8 mouse cellular contexts compared by ENCODE assay signal in genomic region chr9:13296274-13297121, GRCm38 (mm10). TPM values are rescaled to one million over a fixed set of nuclear protein-coding genes. Genes with fewer than 3 reads are reported as not detected.
DNase-seq lines count a peak whose midpoint lies in the region; ATAC-seq and TF ChIP-seq lines count a peak whose summit lies in the region.

No protein-coding gene starts in this region.

- peak overlapping the region; percentile 69 for H3K4me2 ChIP-seq in forebrain, embryonic 14.5 days (ENCODE audit: low read length)
- H3K4me2 ChIP-seq in neural tube, embryonic 14.5 days (ENCODE audit: low read depth, low read length): peak overlapping the region; percentile 93

- in situ Hi-C loops in ES-E14 (cut with MboI; ENCODE audit: low sequenced_read_pairs in 2 of 2, unreplicated experiment in 2 of 2): no loop called here

- H3K4me3 ChIP-seq in ES-E14 (ENCODE audit: insufficient read depth in 1 of 2, low read depth in 1 of 2, low read length in 2 of 2, poor library complexity in 1 of 2, severe bottlenecking in 1 of 2): peak overlapping the region; percentile 26 to 55
- H3K4me3 ChIP-seq in forebrain, embryonic 14.5 days (ENCODE audit: low read depth, low read length): peak overlapping the region; percentile 53
- peak overlapping the region; percentile 62 for H3K4me3 ChIP-seq in neural tube, embryonic 14.5 days (ENCODE audit: low read depth, low read length)
- H3K4me3 ChIP-seq in testis, adult 2 months (ENCODE audit: control insufficient read depth, low read depth, low read length): peak overlapping the region; percentile 82

- H3K27ac ChIP-seq in ES-E14 (ENCODE audit: insufficient read depth, low read depth, low read length, poor library complexity, severe bottlenecking): no peak overlapping the region
- peak overlapping the region; percentile 76 for H3K27ac ChIP-seq in forebrain, embryonic 14.5 days (ENCODE audit: low read depth, low read length)
- H3K27ac ChIP-seq in neural tube, embryonic 14.5 days (ENCODE audit: low read depth, low read length): peak overlapping the region; percentile 73
- no peak overlapping the region for H3K27ac ChIP-seq in testis, adult 2 months (ENCODE audit: control insufficient read depth, insufficient read depth, low read depth, low read length)

- H3K27me3 ChIP-seq in forebrain, embryonic 14.5 days (replicated peaks; ENCODE audit: control insufficient read depth, insufficient read depth, low read length): no peaks in the 10 kb centered on the region
- no peaks in the 10 kb centered on the region for H3K27me3 ChIP-seq in neural tube, embryonic 14.5 days (ENCODE audit: control insufficient read depth, insufficient read depth, low read length)
- no peaks in the 10 kb centered on the region for H3K27me3 ChIP-seq in testis, adult 2 months (ENCODE audit: control insufficient read depth, insufficient read depth, low read length)

- under 1% methylated on average over 27 of the region's 28 CpGs for WGBS in forebrain, embryonic 14.5 days
- WGBS in neural tube, embryonic 14.5 days: 0% methylated on average over 28 of the region's 28 CpGs

- intact Hi-C loops in heart, postnatal 14 days (cut with DNase I): loop anchor here (1.0 to 5.0 kb wide), 4 partner anchors 214 to 421 kb away; no protein-coding TSS in a partner anchor

- H3K9me3 ChIP-seq in ES-E14 (ENCODE audit: control insufficient read depth, insufficient read depth, low read depth, low read length): no peaks in the 10 kb centered on the region
- no peaks in the 10 kb centered on the region for H3K9me3 ChIP-seq in forebrain, embryonic 14.5 days (replicated peaks; ENCODE audit: control insufficient read depth, low read length)
- no peaks in the 10 kb centered on the region for H3K9me3 ChIP-seq in neural tube, embryonic 14.5 days (ENCODE audit: control insufficient read depth, low read length)

- no peak for TF ChIP-seq POLR2A in testis, adult 2 months (IDR thresholded peaks at IDR 0.05; ENCODE audit: control insufficient read depth, low read depth, low read length)

- peak; percentile 92 for ATAC-seq in forebrain, embryonic 14.5 days
- ATAC-seq in neural tube, embryonic 14.5 days (ENCODE audit: low read depth): peak; percentile 91

- no peak for TF ChIP-seq CTCF in testis, adult 2 months (IDR thresholded peaks at IDR 0.05; ENCODE audit: control insufficient read depth, insufficient read depth, insufficient replicate concordance, low read depth, low read length)

- no peaks in the 10 kb centered on the region for H3K36me3 ChIP-seq in ES-E14 (ENCODE audit: control insufficient read depth, insufficient read depth, low read length, poor library complexity, severe bottlenecking)
- no peaks in the 10 kb centered on the region for H3K36me3 ChIP-seq in forebrain, embryonic 14.5 days (ENCODE audit: control insufficient read depth, insufficient read depth, low read length)
- H3K36me3 ChIP-seq in neural tube, embryonic 14.5 days (ENCODE audit: control insufficient read depth, insufficient read depth, low read length): no peaks in the 10 kb centered on the region
- H3K36me3 ChIP-seq in testis, adult 2 months (ENCODE audit: control insufficient read depth, insufficient read depth, low read length): no peaks in the 10 kb centered on the region

- DNase-seq in ES-E14 (ENCODE audit: low read depth, low spot score): no peak
- peak; percentile 82 for DNase-seq in cerebellum, adult 11 months
- peak; percentile 94 for DNase-seq in forebrain, embryonic 14.5 days (ENCODE audit: low spot score)
- DNase-seq in heart, postnatal 14 days: peak; percentile 89 to 91
- peak; percentile 87 to 93 for DNase-seq in layer of hippocampus, adult 18-20 months (ENCODE audit: low spot score in 2 of 2)
- DNase-seq in lung, adult 18-20 months: peak; percentile 92 to 94

- H3K4me1 ChIP-seq in ES-E14 (ENCODE audit: control insufficient read depth in 2 of 2, insufficient read depth in 2 of 2, low read length in 2 of 2, poor library complexity in 1 of 2): peaks cover 3 to 6% of the 10 kb centered on the region in 2 experiments; a peak in 2 of 4 replicates
- peaks cover 31% of the 10 kb centered on the region for H3K4me1 ChIP-seq in forebrain, embryonic 14.5 days (ENCODE audit: control insufficient read depth, insufficient read depth, low read length)
- peaks cover 20% of the 10 kb centered on the region for H3K4me1 ChIP-seq in neural tube, embryonic 14.5 days (ENCODE audit: control insufficient read depth, insufficient read depth, low read length)
- peaks cover 7% of the 10 kb centered on the region for H3K4me1 ChIP-seq in testis, adult 2 months (ENCODE audit: control insufficient read depth, insufficient read depth, low read length)

- H3K9ac ChIP-seq in ES-E14 (ENCODE audit: insufficient read depth, low read depth, low read length, poor library complexity, severe bottlenecking): peak overlapping the region; percentile 34; the same call in 1 of the 2 replicates
- H3K9ac ChIP-seq in forebrain, embryonic 14.5 days (ENCODE audit: low read length): peak overlapping the region; percentile 66
- peak overlapping the region; percentile 74 for H3K9ac ChIP-seq in neural tube, embryonic 14.5 days (replicated peaks; ENCODE audit: low read depth, low read length)

TF ChIP-seq in ES-E14, 5 proteins besides CTCF, POLR2A, EP300 and RAD21:
- TF ChIP-seq ZC3H11A (IDR thresholded peaks at IDR 0.05; ENCODE audit: borderline replicate concordance, low read depth, low read length): peak; percentile 40; the same call in 1 of the 2 replicates
- TF ChIP-seq CHD2 (IDR thresholded peaks at IDR 0.05; ENCODE audit: low read depth, low read length): no peak
- no peak for TF ChIP-seq ZNF384 (IDR thresholded peaks at IDR 0.05; ENCODE audit: low read depth, low read length)

RNA-seq across cellular contexts. Expression of gene Maml2, which starts 1.3 kb away (rescaled TPM):
- 1.5 and 1.9 TPM in 2 replicates for total RNA-seq in ES-E14 (2012; rRNA removed)
- 6.3 and 7.2 TPM in 2 replicates for polyA plus RNA-seq in forebrain, embryonic 14.5 days (2014; fragmentation: Nextera tagmentation; extraction: Ambion mirVana)
- 1 to 10 TPM; 7.6 to 8.6 TPM for total RNA-seq in heart, postnatal 14 days (2021)
- total RNA-seq in layer of hippocampus, adult 18-20 months (2021): 10 to 100 TPM; 22.1 to 23.9 TPM
- 12.7 and 13.2 TPM in 2 replicates for polyA plus RNA-seq in neural tube, embryonic 14.5 days (2014; fragmentation: Nextera tagmentation; extraction: Ambion mirVana)
- 0.56 and 0.71 TPM in 2 replicates for polyA plus RNA-seq in testis, adult 2 months (2012; rRNA removed)

RNA-seq across cellular contexts. Expression of gene Ccdc82, which starts 49.7 kb away (rescaled TPM):
- total RNA-seq in ES-E14 (2012; rRNA removed): 1.1 and 1.6 TPM in 2 replicates
- polyA plus RNA-seq in forebrain, embryonic 14.5 days (2014; fragmentation: Nextera tagmentation; extraction: Ambion mirVana): 8.3 and 11.1 TPM in 2 replicates
- total RNA-seq in heart, postnatal 14 days (2021): 10 to 100 TPM in 1 of 2 experiments, 1 to 10 TPM in 1; 9.4 to 10.1 TPM
- total RNA-seq in layer of hippocampus, adult 18-20 months (2021): 10 to 100 TPM; 16.1 to 16.8 TPM
- 20.8 and 21.9 TPM in 2 replicates for polyA plus RNA-seq in neural tube, embryonic 14.5 days (2014; fragmentation: Nextera tagmentation; extraction: Ambion mirVana)
- 4.5 and 5.2 TPM in 2 replicates for polyA plus RNA-seq in testis, adult 2 months (2012; rRNA removed)

RNA-seq across cellular contexts. Expression of gene Jrkl, which starts 50.9 kb away (rescaled TPM):
- total RNA-seq in ES-E14 (2012; rRNA removed): 2.3 and 2.8 TPM in 2 replicates
- polyA plus RNA-seq in forebrain, embryonic 14.5 days (2014; fragmentation: Nextera tagmentation; extraction: Ambion mirVana): 9.0 and 11.0 TPM in 2 replicates
- 1 to 10 TPM; 6.7 to 6.8 TPM for total RNA-seq in heart, postnatal 14 days (2021)
- total RNA-seq in layer of hippocampus, adult 18-20 months (2021): 1 to 10 TPM; 8.7 to 8.9 TPM
- 9.1 and 11.7 TPM in 2 replicates for polyA plus RNA-seq in neural tube, embryonic 14.5 days (2014; fragmentation: Nextera tagmentation; extraction: Ambion mirVana)
- polyA plus RNA-seq in testis, adult 2 months (2012; rRNA removed): 0.34 and 0.64 TPM in 2 replicates

Comparison
In these comparisons a context has a peak if more than half of its experiments do, and no peak if none do; other contexts are left out.
1. H3K27ac ChIP-seq: peak in forebrain, embryonic 14.5 days (single experiment) and neural tube, embryonic 14.5 days (single experiment); none in ES-E14 (single experiment) and testis, adult 2 months (single experiment).
2. Peak in every context shown above with its lines, with median percentiles within 50 percentile points of each other: H3K4me3 ChIP-seq and H3K9ac ChIP-seq.